Mouse (Mus musculus): ENCODE measurements around the gene Gpr33.

Gpr33 gene

DNA sequence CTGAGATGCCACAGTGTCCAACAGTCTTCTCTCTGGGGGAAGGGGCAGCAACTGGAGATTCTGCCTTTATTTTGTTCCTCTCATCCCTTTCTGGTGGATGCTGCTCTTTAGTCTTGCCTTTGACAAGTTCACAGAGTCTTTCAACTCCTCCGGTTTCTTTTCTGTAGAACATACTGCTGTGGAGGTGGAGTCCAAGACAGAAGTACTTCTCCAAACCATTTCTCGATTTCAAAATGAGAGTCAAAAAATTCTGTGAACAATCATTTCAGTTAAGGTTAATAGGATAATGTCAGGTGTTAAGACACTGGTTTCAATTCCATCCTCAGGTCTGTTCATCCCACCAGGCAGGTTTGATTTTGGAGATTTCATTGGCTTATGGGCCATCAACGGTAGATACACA lies at the start of gene Gpr33:
Gene Gpr33, minus strand, starts transcription at position 101 of the 400 bp plus-strand sequence.
- DNase-seq (ENCODE audit: low spot score), result no peak

DNA sequence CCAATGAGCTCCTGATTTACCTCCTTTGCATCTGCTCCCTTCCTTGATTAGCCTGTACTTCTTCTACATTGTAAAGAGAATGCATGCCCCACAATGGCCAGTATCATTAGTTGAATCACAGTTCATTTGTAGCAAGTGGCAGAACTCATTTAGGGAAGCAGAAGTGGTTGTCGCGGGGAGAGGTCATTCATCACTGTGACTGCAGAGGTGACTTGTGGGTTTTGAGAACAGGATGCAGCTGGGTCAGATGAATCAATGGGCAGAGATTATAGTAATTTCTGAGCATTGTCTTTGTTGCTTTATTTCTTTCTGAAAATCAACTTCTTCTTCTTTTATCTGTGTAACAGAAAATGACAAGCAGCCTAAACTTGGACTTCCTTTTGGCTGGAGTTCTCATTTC lies 21.5 kb upstream of the Gpr33 start:
- DNase-seq (ENCODE audit: low spot score), result no peak

DNA sequence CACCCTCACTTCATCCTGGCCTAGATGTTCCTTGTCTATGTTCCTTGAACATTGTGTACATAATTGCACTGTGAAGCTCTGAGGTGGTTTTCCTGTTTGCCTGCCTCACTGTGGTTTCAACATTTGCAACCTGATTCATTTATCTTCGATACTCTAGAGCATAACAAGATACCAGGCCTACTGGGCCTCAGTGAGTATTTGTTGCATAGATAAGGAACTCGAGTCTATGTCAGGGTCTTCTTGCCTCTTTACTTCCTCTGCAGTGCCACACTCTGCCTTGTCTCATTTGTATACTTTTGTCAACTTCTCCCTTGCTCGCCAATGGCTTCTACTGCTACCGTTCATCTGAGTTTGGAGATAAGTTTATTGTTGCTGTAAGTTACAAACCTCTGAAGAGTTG lies 18.5 kb upstream of the Gpr33 start:
- DNase-seq (ENCODE audit: low spot score), result no peak

DNA sequence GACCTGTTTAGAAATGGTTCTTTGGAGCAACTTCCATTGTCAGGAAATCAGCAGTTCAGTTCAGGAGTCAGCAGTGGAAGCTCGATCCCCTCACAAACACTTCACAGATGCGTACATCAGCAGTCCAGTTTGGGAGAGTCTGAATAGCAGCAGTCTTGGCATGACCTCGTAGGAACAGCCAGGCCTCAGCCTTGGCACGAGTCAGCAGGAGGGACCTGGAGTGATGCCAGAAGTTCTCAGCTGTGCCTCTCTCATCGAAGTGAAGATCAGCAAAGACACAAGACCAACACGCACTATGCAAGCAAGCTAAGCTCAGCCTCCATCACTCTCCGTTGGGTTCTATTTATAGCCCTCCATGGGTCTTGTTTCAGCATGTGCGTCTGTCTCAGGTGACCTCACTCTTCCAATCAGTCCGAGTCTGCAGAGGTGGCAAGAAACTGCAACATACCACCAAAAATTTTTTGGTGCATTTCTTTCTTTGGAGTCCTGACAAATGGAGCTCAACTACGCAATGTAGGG lies 15.0 kb upstream of the Gpr33 start:
- no peak for DNase-seq (ENCODE audit: low spot score)

DNA sequence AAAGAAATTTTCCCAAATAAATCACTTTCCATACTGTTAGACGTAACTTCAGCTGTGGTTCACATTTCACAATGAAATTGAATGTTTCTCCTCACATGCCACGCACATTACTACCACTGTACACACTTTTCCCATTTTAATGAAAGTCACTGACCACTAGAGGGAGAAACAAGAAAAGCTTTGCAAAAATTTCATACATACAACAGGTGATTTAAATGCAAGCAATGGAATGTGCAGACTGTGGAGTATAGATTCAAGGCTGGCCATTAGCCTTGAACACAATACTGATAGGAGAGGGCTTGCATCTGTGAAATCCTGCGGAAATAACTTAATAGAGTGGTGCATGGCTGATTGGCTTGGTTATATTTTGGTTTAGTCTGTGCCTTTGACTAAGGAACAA lies 10.5 kb upstream of the Gpr33 start:
- DNase-seq (ENCODE audit: low spot score), result no peak

DNA sequence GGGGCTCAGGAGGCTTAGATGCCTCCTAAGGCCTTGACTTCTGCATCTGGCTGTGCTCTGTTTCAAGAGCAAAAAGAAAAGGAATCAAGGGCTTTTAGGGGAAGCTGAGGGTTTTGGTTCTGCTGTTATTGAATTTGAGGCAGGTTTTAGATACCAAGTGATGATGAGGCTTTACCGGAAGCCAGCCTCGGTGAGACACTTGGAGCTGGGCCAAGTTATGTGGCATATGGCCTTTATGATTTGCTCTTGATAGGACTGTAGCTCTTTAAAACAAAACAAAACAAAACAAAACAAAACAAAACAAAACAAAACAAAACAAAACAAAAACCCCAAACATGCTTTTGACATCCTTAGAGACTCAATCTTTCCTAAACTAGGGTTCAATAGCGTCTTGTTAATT lies 7.1 kb upstream of the Gpr33 start:
- DNase-seq (ENCODE audit: low spot score), result no peak

DNA sequence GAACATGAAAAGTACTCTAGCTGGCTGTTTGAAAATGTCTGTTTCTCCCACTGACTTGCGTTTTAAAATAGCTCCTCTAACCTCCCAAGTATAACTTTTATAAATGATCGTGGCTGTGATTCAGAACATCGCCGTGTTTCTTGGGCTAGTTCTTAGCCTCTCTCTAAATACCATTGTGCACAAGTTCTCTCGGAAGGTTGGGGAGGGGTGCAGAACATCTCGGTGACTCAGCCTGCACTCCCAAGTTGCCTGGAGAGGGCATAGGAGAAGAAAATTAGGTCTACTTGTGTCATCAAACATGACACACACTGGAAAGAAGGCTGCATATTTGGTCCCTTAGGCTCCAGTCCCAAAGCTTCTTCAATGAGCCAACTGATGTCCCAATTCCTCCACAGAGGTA lies 4.4 kb upstream of the Gpr33 start:
- no peak for DNase-seq (ENCODE audit: low spot score)

DNA sequence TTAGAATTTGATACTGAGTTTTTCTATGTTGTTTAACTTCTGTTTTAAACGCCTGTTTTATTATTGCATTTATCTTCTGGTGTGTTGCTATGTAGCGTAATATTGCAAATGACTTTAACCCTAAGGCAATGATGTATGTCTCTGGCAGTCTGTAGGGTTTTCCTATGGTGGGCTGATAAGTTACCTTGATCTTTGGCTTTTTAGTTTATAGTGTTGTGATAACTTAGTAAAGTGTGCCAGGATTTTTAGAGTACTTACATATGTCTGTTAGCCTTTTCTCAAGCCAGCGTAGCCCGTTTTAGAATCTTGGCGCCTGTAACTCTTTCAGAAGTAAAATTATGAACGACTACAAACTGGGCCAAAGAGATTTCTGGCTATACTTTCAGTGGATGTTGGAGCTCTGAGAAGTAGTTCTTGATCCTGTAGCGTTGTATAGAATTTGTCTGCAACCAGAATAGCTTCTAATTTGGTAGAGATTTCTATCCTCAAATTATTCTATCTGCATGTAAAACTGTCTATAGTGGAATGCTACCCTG lies 13.3 kb downstream of the Gpr33 start:
- no peak for DNase-seq (ENCODE audit: low spot score)

DNA sequence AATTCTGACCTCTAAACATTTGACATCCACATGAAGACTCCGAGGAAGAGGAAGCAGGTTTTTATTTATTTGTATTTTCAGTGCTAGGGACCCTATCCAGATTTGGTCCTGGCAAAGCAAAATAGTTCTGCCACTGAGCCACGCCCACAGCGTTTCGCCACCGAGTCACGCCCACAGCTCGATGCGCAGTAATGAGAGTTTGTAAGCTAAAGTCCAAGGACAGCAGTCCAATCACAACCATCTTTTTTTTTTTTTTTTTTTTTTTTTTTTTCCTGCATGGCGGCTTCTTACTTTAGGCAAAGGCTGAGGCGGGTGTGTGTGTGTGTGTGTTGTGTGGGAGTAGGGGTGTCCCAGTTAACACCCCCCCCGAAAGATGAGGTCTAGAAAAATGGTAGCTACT lies 13.8 kb downstream of the Gpr33 start:
- no peak for DNase-seq (ENCODE audit: low spot score)

DNA sequence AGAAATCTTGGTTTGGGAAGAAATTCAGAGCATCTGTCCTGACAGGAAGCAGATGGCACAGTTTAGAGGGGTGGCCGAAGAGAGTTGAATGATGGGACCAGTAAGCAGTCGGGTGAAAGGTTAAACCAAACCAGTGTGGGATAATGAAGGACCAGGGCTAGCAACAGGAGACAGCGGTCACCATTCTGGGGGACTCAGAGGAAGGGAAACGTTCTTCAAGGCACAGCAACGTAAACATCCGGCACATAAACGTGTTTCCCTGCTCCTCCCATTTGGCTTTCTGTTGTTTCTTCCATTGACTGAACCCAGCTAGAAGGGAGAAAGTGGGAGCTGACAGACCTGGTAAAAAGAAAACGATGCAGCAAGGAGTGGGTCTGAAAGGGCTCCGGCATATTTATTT lies 14.6 kb downstream of the Gpr33 start:
- no peak for DNase-seq (ENCODE audit: low spot score)

DNA sequence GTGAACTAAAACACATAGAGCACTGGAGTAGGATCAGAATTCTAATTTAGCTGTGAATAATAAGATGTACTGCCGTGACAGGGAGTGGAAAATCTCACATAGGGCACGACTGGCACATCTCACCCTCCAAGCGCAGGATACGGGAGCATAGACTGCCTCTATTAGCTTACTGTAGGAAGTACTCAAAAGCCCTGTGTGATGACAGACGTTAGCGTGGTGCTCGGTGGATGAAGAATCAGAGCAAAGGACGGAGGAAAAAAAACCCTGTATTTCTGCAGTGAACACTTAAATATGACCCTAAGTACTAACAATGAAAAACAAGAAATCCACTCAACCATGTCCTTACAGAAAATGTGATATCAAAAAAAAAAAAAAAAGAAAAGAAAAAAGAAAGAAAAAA lies 15.7 kb downstream of the Gpr33 start:
- DNase-seq (ENCODE audit: low spot score), result no peak

DNA sequence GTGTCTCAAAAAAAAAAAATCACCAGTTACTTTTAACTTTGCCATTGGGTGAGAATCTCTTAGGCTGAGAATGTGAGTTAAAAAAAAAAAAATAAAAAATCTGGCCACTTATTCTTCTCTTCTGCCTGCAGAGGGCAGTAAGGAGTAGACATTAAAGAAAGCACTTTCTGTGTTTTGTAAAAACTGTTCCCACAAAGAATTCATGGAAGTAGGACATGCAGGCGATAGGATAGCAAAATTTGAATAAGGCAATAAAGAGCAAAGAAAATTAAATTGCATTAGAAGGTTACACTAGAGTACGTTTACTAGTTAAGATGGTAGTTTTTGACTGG lies 17.3 kb downstream of the Gpr33 start:
- DNase-seq (ENCODE audit: low spot score), result no peak

DNA sequence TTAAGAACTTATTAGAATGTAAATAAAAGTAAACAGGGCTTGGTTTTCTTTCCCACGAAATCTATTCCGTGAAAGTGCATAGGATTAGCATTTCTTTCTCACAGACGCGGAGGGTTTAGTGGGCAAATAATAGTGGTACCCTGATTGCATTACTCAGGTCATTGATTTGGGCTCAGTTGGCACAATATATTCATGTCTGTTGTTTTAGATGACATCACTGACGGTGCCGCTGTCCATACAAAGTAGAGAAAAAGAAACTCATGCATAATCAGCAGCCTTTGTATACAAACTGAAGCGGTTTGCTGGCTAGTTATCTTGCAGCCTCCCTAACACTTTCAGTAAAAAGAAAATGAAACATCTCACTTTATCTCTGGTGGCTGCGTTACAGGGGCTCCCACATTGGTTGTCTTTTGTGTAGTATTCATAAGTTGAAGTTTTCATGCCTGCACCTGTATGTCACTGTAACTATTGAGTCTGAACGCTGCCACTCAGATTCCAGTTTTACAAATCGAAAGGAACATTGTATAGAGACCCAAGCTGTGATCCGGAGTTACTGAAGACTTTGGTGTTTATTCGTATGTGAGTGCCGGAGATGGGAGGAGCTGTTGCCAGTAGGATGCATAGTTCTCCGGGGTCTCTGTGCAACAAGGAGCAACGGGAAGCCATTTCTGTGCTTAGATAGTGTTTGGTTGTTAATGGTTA lies 17.8 kb downstream of the Gpr33 start:
- DNase-seq (ENCODE audit: low spot score), result no peak

DNA sequence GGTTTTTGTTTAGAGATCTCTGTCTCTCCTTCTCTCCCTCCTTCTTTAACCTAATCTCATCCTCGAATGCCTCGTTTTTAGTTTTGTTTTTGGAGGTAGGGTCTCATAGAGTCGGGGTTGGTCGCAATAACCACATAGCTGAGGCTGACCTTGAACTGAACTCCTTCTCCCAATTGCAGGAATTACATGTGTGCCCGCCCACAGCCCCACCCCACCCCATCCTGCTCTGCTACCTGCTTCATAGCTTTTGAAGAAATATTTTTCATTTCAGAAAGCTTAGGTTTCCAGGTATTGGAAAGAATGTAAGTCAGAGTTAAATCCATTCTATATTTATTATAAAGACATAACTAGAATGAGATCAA lies 21.2 kb downstream of the Gpr33 start:
- DNase-seq (ENCODE audit: low spot score), result no peak

DNA sequence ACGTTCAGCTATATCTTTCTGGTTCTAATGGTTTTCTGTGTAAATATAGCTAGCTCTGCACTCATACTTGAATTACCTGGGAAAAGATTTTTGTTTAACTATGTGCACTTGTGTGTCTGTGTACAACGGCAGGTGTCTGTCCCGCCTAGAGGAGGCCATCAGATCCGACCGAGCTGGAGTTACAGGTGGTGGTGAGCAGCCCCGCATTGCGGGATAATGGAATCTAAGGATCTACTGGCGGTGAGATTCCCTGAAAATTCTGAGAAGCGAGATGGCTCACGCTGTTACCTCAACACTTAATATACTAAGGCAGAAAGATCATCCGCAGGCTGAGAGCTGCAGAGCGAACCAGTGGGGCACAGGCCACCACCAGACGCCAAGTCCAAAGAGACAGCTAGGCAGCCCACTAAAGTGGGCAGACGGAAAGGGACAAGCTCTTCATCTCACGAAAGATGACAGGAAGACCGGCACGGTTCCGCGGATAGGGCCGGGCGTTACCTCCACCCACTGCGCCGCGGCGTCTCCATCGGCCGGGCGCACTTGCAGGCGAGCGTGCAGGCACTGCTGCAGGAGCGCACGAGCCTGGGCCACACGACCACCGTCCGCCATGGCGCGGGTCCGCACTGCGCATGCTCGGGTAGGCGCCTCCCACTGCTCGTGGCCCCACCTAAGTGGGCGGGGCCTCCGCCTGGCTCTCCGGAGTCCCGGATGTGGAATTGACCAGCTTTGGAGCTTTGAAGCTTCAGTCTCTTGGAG lies 21.8 kb downstream of the Gpr33 start, which contains the start of gene Dtd2:
Gene Dtd2, minus strand, starts transcription at position 625 of the 756 bp plus-strand sequence.
- DNase-seq (ENCODE audit: low spot score), result peak; percentile 87

DNA sequence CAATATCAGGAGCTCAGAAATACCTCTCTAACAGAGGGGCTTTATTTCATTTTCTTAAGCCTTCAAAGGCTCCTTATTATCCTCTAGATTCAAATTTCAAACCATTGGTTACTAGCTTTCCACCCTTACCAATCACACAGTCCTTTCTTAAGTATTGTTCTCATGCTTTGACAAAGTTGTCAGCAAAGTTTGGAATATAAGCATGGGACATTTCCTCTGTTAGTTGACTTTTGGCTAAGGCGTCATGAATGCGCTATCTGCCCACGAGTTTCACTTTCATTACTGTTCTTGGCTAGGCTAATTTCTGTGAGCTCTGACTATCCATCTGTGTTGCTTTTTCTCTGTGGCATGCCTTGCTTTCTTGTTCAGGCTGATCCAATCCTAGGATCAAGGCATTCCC lies 25.1 kb downstream of the Gpr33 start:
- DNase-seq (ENCODE audit: low spot score), result no peak

DNA sequence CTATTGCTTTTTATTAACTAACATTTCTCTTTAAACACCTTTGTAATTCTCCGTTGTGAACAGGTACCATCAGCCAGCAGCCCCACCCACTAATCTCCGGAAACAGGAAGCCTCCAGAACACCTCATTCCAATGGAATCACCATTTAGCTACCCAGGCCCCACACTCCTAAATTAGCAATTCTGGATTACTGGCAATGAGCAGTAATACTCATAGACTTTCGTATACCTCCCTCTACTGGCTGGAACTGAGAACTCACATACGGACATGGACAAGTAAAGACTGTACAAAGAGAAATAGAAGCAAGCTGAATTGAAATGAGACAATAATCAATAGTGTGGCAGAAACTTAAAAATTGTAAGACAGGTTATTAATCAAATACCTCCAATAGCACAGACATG lies 26.3 kb downstream of the Gpr33 start:
- DNase-seq (ENCODE audit: low spot score), result peak; percentile 8

DNA sequence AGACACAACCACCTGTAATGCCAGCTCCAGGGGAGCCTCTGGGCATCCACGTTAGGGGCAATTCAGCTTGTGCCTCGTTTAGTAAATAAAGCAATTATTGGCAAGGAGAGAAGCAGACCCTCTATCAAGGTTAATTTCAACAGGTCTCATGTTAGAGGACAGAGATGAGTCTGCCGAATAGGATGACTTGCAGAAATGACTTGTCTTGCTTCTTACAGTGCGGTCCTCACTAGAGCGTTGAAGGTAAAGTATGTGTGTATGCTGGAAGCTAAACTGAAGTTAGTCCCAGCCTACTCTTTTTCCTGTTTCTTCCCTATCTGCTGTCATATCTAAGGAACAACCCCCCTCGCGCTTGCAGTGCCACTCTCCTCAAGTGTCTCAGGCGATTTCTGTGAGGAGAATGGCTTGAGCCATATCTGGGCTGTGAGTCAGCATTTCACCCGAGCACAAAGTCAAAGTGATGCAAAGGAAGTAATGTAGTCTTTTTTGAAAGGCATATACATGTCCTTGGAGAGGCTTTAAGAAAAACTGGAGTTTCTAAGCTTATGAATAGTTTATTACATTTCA lies 29.4 kb downstream of the Gpr33 start:
- peak; percentile 20 for DNase-seq (ENCODE audit: low spot score)

DNA sequence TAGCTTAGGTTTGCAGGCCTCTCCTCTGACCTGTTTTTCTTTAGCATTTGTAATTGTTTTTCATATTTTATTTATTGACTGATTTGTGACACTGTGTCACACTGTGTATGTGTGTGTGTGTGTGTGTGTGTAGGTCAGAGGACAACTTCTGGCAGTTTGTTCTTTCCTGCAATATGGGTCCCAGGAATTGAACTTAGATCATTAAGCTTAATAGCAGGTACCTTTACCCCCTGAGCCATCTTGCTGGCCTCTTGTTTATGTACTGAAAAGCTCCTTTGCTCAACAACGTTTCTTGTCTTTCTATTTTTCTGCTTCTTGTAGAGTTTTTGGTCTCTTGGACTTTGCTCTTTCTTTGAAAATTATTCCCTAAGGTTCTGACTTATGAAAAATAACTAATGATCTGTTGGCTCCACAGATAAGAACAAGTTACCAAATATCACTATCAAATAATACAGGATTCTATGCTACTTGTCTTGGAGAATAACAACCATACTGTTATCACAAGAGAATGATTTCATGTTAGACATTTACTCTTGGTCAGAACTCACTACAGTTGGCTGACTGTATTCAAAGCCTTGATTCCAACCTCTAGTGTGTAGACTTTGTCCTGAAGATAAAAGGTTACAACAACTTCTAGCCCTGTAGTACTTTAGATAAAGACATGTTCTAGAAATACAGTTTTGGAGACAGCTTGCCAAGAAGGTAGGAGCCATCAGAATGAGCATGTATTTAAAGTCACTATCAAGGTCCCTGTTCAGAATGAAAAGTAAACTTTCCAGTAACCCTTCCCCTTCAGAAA lies 31.9 kb downstream of the Gpr33 start:
- DNase-seq (ENCODE audit: low spot score), result no peak

DNA sequence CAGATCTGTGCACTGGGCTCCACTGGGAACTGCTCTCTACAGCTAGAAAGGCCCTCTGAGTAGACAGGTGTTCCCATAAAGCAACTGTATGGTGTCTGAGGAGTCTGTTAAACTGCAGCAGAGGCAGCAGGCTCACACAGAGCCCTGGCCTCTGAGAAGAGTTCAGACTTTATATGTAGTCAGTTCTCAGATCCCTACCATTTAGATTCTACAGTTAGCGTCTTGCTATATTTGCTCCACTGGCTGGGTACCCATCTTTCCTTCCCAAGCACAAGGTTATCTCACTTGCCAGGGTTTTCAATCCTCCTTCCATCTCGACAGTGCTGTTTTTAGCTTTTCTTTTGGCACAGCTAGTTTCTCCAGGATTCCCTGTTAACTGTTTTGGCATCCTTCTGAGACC lies 37.2 kb downstream of the Gpr33 start:
- DNase-seq (ENCODE audit: low spot score), result no peak

DNA sequence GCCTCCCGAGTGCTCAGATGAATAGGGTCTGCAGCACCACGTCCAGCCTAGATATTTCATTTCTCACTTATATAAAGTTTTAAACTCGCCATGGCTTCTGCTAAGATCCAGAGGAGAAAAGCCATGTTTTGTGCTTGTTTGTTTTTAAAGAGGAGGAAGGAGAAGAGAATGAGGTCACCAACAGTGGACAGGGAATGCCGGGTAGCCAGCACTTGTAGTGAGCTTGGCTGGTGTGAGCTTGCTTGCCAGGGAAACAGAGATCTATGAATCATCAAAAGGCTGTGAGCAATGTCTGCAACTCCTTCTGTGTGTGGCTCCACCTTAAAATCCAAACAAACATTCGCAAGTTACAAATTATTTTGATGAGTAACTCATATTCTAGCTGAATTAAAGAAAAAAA lies 39.3 kb downstream of the Gpr33 start:
- DNase-seq (ENCODE audit: low spot score), result no peak

DNA sequence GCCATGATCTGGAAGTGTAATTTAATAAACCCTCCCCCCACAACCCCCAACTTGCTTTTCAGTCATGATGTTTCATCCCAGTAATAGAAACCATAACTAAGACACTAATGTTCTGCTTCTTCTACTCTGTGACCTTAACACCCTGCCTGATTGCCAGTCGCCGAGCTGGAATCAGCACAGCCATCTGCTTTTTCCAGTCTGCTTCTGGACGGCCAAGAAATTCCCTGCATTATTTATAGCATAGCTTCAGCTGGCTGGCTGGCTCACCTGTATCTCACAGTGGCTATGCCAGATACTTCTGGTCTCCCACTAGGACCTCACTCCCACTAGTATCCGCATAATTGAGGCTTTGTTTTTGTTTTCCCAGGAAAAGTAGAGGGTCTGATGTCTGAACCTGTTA lies 42.0 kb downstream of the Gpr33 start:
- DNase-seq (ENCODE audit: low spot score), result no peak

All from spleen, adult 12 weeks (tissue).